Mouse (Mus musculus): ENCODE measurements at regions not wholly inside any gene's neighbourhood (a gene's known extent, or its start where the extent isn't known, plus 50 kb on each side); places are given as distances from the start of the nearest gene placed in this dataset.

GRCm38 (mm10) chr6:139391307-139391706, 110.5 kb downstream of the Rergl start:
- DNase-seq = peak; percentile 6

GRCm38 (mm10) chr6:139350939-139351338, 150.8 kb downstream of the Rergl start:
- DNase-seq = no peak

GRCm38 (mm10) chr6:139325226-139325625, 176.6 kb downstream of the Rergl start:
- DNase-seq = no peak

GRCm38 (mm10) chr6:139307651-139308050, 194.1 kb downstream of the Rergl start:
- DNase-seq = no peak

GRCm38 (mm10) chr6:139304306-139304705, 197.5 kb downstream of the Rergl start:
- DNase-seq = no peak

- DNase-seq = no peak
These were observed 206.1 kb downstream of the Rergl start for GRCm38 (mm10) chr6:139295701-139296100.

- DNase-seq = no peak
These were observed 222.7 kb downstream of the Rergl start for GRCm38 (mm10) chr6:139279093-139279492.

GRCm38 (mm10) chr6:139275512-139275911, 226.3 kb downstream of the Rergl start:
- DNase-seq = no peak

GRCm38 (mm10) chr6:139253704-139254103, 248.1 kb downstream of the Rergl start:
- no peak for DNase-seq

GRCm38 (mm10) chr6:139248920-139249547, 252.7 kb downstream of the Rergl start:
- DNase-seq = peak; percentile 43

GRCm38 (mm10) chr6:139226127-139226526, 275.6 kb downstream of the Rergl start:
- DNase-seq = no peak

GRCm38 (mm10) chr6:139214488-139214887, 287.3 kb downstream of the Rergl start:
- DNase-seq = no peak

GRCm38 (mm10) chr6:139210256-139210655, 291.5 kb downstream of the Rergl start:
- no peak for DNase-seq

- DNase-seq = no peak
These were observed 303.2 kb downstream of the Rergl start for GRCm38 (mm10) chr6:139198601-139199000.

- DNase-seq = no peak
These were observed 315.3 kb downstream of the Rergl start for GRCm38 (mm10) chr6:139186431-139186830.

GRCm38 (mm10) chr6:139160352-139160751, 341.4 kb downstream of the Rergl start:
- no peak for DNase-seq

- DNase-seq = no peak
These were observed 342.0 kb downstream of the Rergl start for GRCm38 (mm10) chr6:139159741-139160140.

- DNase-seq = no peak
These were observed 347.0 kb downstream of the Rergl start for GRCm38 (mm10) chr6:139154802-139155201.

- DNase-seq = no peak
These were observed 366.1 kb downstream of the Rergl start for GRCm38 (mm10) chr6:139135693-139136092.

GRCm38 (mm10) chr6:139132083-139132679, 369.6 kb downstream of the Rergl start:
- no peak for DNase-seq

- DNase-seq = no peak
These were observed 393.5 kb downstream of the Rergl start for GRCm38 (mm10) chr6:139108263-139108662.

- DNase-seq = no peak
These were observed 398.4 kb downstream of the Rergl start for GRCm38 (mm10) chr6:139103397-139103796.

- DNase-seq = no peak
These were observed 402.5 kb downstream of the Rergl start for GRCm38 (mm10) chr6:139099273-139099672.

GRCm38 (mm10) chr6:139075433-139075832, 417.1 kb upstream of the Igbp1b start:
- DNase-seq = no peak

- no peak for DNase-seq
These were observed 369.4 kb upstream of the Igbp1b start for GRCm38 (mm10) chr6:139027696-139028095.
